Mouse (Mus musculus): ENCODE measurements around the gene Homez. TPM values are rescaled to one million over a fixed set of nuclear protein-coding genes. Genes with fewer than 3 reads are reported as not detected.

The Homez gene
- polyA plus RNA-seq, 1 experiment from 2014 or later: 10.7 TPM

GRCm38 (mm10) chr14:54863501-54864312, 7.1 kb downstream of the Homez start:
- peak; percentile 100 for ATAC-seq (ENCODE audit: low FRiP score)
- H3K9me3 ChIP-seq (ENCODE audit: control insufficient read depth, low read length): no peaks in the 10 kb centered on the region
- WGBS: under 1% methylated on average over 47 of the region's 56 CpGs

GRCm38 (mm10) chr14:54860511-54860910, 10.2 kb downstream of the Homez start:
- no peak for ATAC-seq (ENCODE audit: low FRiP score)
- Histone ChIP-seq H3K27ac (no peak overlapping the region), H3K4me2 (replicated peaks) (no peak overlapping the region), H3K36me3 (replicated peaks; ENCODE audit: control insufficient read depth, insufficient read depth) (peaks cover 19% of the 10 kb centered on the region; the same call in 1 of the 2 replicates), H3K9ac (no peak overlapping the region), H3K4me1 (replicated peaks; ENCODE audit: control insufficient read depth, insufficient read depth, low read length) (peaks cover 7% of the 10 kb centered on the region), H3K4me3 (replicated peaks; ENCODE audit: low read length) (no peak overlapping the region), H3K9me3 (ENCODE audit: control insufficient read depth, low read length) (no peaks in the 10 kb centered on the region), H3K27me3 (ENCODE audit: control insufficient read depth, insufficient read depth, low read length) (no peaks in the 10 kb centered on the region)
- WGBS: 46% methylated on average over 2 of the region's 2 CpGs
- DNase-seq (ENCODE audit: low spot score): peak; percentile 73

More at GRCm38 (mm10) chr14:54863501-54864312, 7.1 kb downstream of the Homez start:
- Histone ChIP-seq H3K9ac (peak overlapping the region; percentile 90), H3K4me3 (replicated peaks; ENCODE audit: low read length) (peak overlapping the region; percentile 83), H3K4me1 (replicated peaks; ENCODE audit: control insufficient read depth, insufficient read depth, low read length) (peaks cover 7% of the 10 kb centered on the region), H3K36me3 (replicated peaks; ENCODE audit: control insufficient read depth, insufficient read depth) (no peaks in the 10 kb centered on the region), H3K4me2 (replicated peaks) (peak overlapping the region; percentile 66), H3K27me3 (ENCODE audit: control insufficient read depth, insufficient read depth, low read length) (no peaks in the 10 kb centered on the region), H3K27ac (peak overlapping the region; percentile 77)
- DNase-seq (ENCODE audit: low spot score): peak; percentile 90

DNA sequence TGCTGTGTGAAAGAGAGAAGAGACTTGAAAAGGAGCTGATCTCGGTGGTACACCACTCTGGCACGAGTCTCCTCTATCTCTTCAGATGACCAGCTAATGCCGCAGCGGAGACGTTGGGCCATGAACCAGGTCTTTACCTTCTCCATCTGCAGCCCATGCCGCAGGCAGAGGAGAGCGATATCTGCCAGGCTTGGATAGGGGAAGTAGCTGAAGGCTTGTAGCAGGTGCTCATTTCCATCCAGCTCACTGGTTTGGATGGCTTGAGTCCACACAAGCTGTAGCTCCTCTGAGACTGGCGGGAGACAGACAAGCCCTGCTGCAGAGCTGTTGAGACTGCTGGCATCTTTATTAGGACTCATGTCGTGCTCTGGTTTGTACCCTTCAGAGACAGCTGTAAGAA, 12.9 kb downstream of the Homez start:
- Histone ChIP-seq H3K4me1 (replicated peaks; ENCODE audit: control insufficient read depth, insufficient read depth, low read length) (peaks cover under 1% of the 10 kb centered on the region; the same call in 1 of the 2 replicates), H3K27me3 (ENCODE audit: control insufficient read depth, insufficient read depth, low read length) (no peaks in the 10 kb centered on the region), H3K4me3 (replicated peaks; ENCODE audit: low read length) (no peak overlapping the region), H3K27ac (no peak overlapping the region), H3K9me3 (ENCODE audit: control insufficient read depth, low read length) (no peaks in the 10 kb centered on the region), H3K4me2 (replicated peaks) (no peak overlapping the region), H3K9ac (no peak overlapping the region), H3K36me3 (replicated peaks; ENCODE audit: control insufficient read depth, insufficient read depth) (peaks cover 27% of the 10 kb centered on the region)
- WGBS: 89% methylated on average over 9 of the region's 9 CpGs
- DNase-seq (ENCODE audit: low spot score) (no peak), ATAC-seq (ENCODE audit: low FRiP score) (no peak)

DNA sequence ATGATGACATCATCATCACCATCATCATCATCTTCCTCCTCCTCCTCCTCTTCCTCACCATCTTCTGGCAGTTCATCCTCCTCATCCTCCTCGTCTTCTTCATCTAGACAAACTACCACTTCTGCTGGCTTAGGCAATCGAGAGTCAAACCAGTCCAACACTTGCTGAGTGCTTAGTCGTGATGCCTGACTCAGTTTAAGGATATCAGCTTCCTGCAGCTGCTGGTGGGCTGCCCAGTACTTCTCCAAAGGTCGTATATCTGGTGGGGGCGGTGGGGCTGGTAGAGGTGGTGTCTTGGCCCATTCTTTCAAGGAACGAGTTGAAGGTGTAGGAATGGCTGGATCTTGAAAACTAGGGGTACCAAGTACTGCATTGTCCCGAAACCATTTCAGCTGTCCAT, 14.1 kb downstream of the Homez start:
- Histone ChIP-seq H3K27me3 (ENCODE audit: control insufficient read depth, insufficient read depth, low read length) (no peaks in the 10 kb centered on the region), H3K27ac (no peak overlapping the region), H3K4me1 (replicated peaks; ENCODE audit: control insufficient read depth, insufficient read depth, low read length) (no peaks in the 10 kb centered on the region), H3K4me3 (replicated peaks; ENCODE audit: low read length) (no peak overlapping the region), H3K36me3 (replicated peaks; ENCODE audit: control insufficient read depth, insufficient read depth) (peaks cover 27% of the 10 kb centered on the region), H3K9ac (no peak overlapping the region), H3K9me3 (ENCODE audit: control insufficient read depth, low read length) (no peaks in the 10 kb centered on the region), H3K4me2 (replicated peaks) (no peak overlapping the region)
- DNase-seq (ENCODE audit: low spot score): no peak
- no peak for ATAC-seq (ENCODE audit: low FRiP score)
- 92% methylated on average over 7 of the region's 7 CpGs for WGBS

GRCm38 (mm10) chr14:54855726-54856125, 15.0 kb downstream of the Homez start:
- Histone ChIP-seq H3K4me3 (replicated peaks; ENCODE audit: low read length) (no peak overlapping the region), H3K27ac (no peak overlapping the region), H3K9ac (no peak overlapping the region), H3K27me3 (ENCODE audit: control insufficient read depth, insufficient read depth, low read length) (no peaks in the 10 kb centered on the region), H3K4me1 (replicated peaks; ENCODE audit: control insufficient read depth, insufficient read depth, low read length) (no peaks in the 10 kb centered on the region), H3K36me3 (replicated peaks; ENCODE audit: control insufficient read depth, insufficient read depth) (peaks cover 27% of the 10 kb centered on the region), H3K4me2 (replicated peaks) (no peak overlapping the region), H3K9me3 (ENCODE audit: control insufficient read depth, low read length) (no peaks in the 10 kb centered on the region)
- WGBS: 95% methylated on average over 3 of the region's 3 CpGs
- no peak for ATAC-seq (ENCODE audit: low FRiP score)
- no peak for DNase-seq (ENCODE audit: low spot score)

DNA sequence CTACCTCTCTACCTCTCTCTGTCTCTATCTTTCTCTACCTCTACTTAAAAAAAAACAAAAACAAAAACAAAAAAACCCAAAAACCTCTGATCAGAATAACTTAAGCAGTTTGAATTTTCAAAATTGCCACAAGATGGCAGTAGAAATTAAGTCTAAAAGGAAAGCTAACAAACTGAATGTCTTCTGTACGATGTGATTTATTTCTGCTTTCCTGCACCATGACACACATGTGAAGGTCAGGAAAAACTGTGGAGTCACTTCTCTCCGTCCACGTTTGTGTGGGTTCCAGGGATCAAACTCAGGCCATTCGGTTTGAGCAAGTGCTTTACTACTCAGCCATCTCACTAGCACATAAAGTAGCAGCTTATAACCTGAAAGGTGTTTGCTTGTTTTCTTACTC, 27.3 kb downstream of the Homez start:
- WGBS: 5% methylated on average over 4 of the region's 4 CpGs
- Histone ChIP-seq H3K36me3 (replicated peaks; ENCODE audit: control insufficient read depth, insufficient read depth) (no peaks in the 10 kb centered on the region), H3K27me3 (ENCODE audit: control insufficient read depth, insufficient read depth, low read length) (no peaks in the 10 kb centered on the region), H3K4me3 (replicated peaks; ENCODE audit: low read length) (no peak overlapping the region), H3K4me1 (replicated peaks; ENCODE audit: control insufficient read depth, insufficient read depth, low read length) (no peaks in the 10 kb centered on the region), H3K4me2 (replicated peaks) (no peak overlapping the region), H3K9ac (no peak overlapping the region), H3K27ac (no peak overlapping the region), H3K9me3 (ENCODE audit: control insufficient read depth, low read length) (no peaks in the 10 kb centered on the region)
- ATAC-seq (ENCODE audit: low FRiP score): no peak; the same call in 1 of the 2 replicates
- peak; percentile 83 for DNase-seq (ENCODE audit: low spot score)

GRCm38 (mm10) chr14:54823716-54824115, 47.0 kb downstream of the Homez start:
- H3K4me2 ChIP-seq (replicated peaks): no peak overlapping the region
- no peaks in the 10 kb centered on the region for H3K27me3 ChIP-seq (ENCODE audit: control insufficient read depth, insufficient read depth, low read length)
- H3K4me3 ChIP-seq (replicated peaks; ENCODE audit: low read length): no peak overlapping the region
- no peaks in the 10 kb centered on the region for H3K9me3 ChIP-seq (ENCODE audit: control insufficient read depth, low read length)
- H3K4me1 ChIP-seq (replicated peaks; ENCODE audit: control insufficient read depth, insufficient read depth, low read length): no peaks in the 10 kb centered on the region
- H3K9ac ChIP-seq: no peak overlapping the region
- ATAC-seq (ENCODE audit: low FRiP score) (no peak), DNase-seq (ENCODE audit: low spot score) (no peak)
- 91% methylated on average over 1 of the region's 1 CpGs for WGBS
- no peaks in the 10 kb centered on the region for H3K36me3 ChIP-seq (replicated peaks; ENCODE audit: control insufficient read depth, insufficient read depth)
- H3K27ac ChIP-seq: no peak overlapping the region

- WGBS: 82% methylated on average over 2 of the region's 2 CpGs
- Histone ChIP-seq H3K4me3 (replicated peaks; ENCODE audit: low read length) (no peak overlapping the region), H3K36me3 (replicated peaks; ENCODE audit: control insufficient read depth, insufficient read depth) (no peaks in the 10 kb centered on the region)
These were observed 48.5 kb downstream of the Homez start for GRCm38 (mm10) chr14:54822301-54822700.

GRCm38 (mm10) chr14:54817791-54818190, 53.0 kb downstream of the Homez start:
- H3K27me3 ChIP-seq (ENCODE audit: control insufficient read depth, insufficient read depth, low read length): no peaks in the 10 kb centered on the region
- H3K9me3 ChIP-seq (ENCODE audit: control insufficient read depth, low read length): no peaks in the 10 kb centered on the region
- H3K4me3 ChIP-seq (replicated peaks; ENCODE audit: low read length): no peak overlapping the region
- ATAC-seq (ENCODE audit: low FRiP score): no peak
- no peaks in the 10 kb centered on the region for H3K4me1 ChIP-seq (replicated peaks; ENCODE audit: control insufficient read depth, insufficient read depth, low read length)
- no peak overlapping the region for H3K27ac ChIP-seq
- DNase-seq (ENCODE audit: low spot score): peak; percentile 51
- H3K36me3 ChIP-seq (replicated peaks; ENCODE audit: control insufficient read depth, insufficient read depth): no peaks in the 10 kb centered on the region
- 48% methylated on average over 2 of the region's 2 CpGs for WGBS
- H3K9ac ChIP-seq: no peak overlapping the region
- H3K4me2 ChIP-seq (replicated peaks): no peak overlapping the region

More at GRCm38 (mm10) chr14:54822301-54822700, 48.5 kb downstream of the Homez start:
- H3K9me3 ChIP-seq (ENCODE audit: control insufficient read depth, low read length): no peaks in the 10 kb centered on the region
- H3K9ac ChIP-seq: no peak overlapping the region
- H3K4me2 ChIP-seq (replicated peaks): no peak overlapping the region
- no peak overlapping the region for H3K27ac ChIP-seq
- H3K4me1 ChIP-seq (replicated peaks; ENCODE audit: control insufficient read depth, insufficient read depth, low read length): no peaks in the 10 kb centered on the region
- no peak for DNase-seq (ENCODE audit: low spot score)
- no peak for ATAC-seq (ENCODE audit: low FRiP score)
- no peaks in the 10 kb centered on the region for H3K27me3 ChIP-seq (ENCODE audit: control insufficient read depth, insufficient read depth, low read length)
